Mouse (Mus musculus) hindbrain, embryonic 14.5 days (tissue): ENCODE data around the gene Whrn. TPM values are rescaled to one million over a fixed set of nuclear protein-coding genes. Genes with fewer than 3 reads are reported as not detected.
A peak's percentile ranks its signal among the peaks of the same experiment; 100 is the strongest.

Experiments
- ATAC-seq: fragments of 200-750 bp; cut with Nextera tagmentation; 2 replicates; pipeline ENCODE4 v1.8.0; 2017; ENCODE audit warnings: moderate number of reproducible peaks, mild to moderate bottlenecking, moderate TSS enrichment, moderate library complexity; ENCODE audit not compliant: low FRiP score
- DNase-seq: peaks from one replicate; pipeline ENCODE4 v3.0.0-alpha.2; 2015; ENCODE audit warnings: low spot score
- H3K27ac ChIP-seq: fragments of 300-500 bp; sonication (generic); 2 replicates; pipeline ENCODE4 v1.5.1; 2014; ENCODE audit warnings: mild to moderate bottlenecking, moderate library complexity
- H3K27me3 ChIP-seq: fragments of 300-500 bp; sonication (generic); 2 replicates; pipeline ENCODE4 v1.6.1; 2014; ENCODE audit warnings: mild to moderate bottlenecking, low read length, mixed read lengths; ENCODE audit not compliant: control insufficient read depth, insufficient read depth
- H3K36me3 ChIP-seq: fragments of 300-500 bp; sonication (generic); replicated peaks from 2 replicates; pipeline ENCODE4 v1.6.1; 2014; ENCODE audit not compliant: control insufficient read depth, insufficient read depth
- H3K4me1 ChIP-seq: fragments of 300-500 bp; sonication (generic); replicated peaks from 2 replicates; pipeline ENCODE4 v1.6.1; 2014; ENCODE audit warnings: antibody characterized with exemption, low read length, mixed read lengths; ENCODE audit not compliant: control insufficient read depth, insufficient read depth
- H3K4me2 ChIP-seq: fragments of 300-500 bp; sonication (generic); replicated peaks from 2 replicates; pipeline ENCODE4 v1.6.1; 2014; ENCODE audit warnings: mild to moderate bottlenecking, moderate library complexity
- H3K4me3 ChIP-seq: fragments of 300-500 bp; sonication (generic); replicated peaks from 2 replicates; pipeline ENCODE4 v1.5.1; 2014; ENCODE audit warnings: mild to moderate bottlenecking, low read length
- H3K9ac ChIP-seq: fragments of 300-500 bp; sonication (generic); 2 replicates; pipeline ENCODE4 v1.6.1; 2014
- H3K9me3 ChIP-seq: fragments of 300-500 bp; sonication (generic); 2 replicates; pipeline ENCODE4 v1.6.1; 2016; ENCODE audit warnings: low read length; ENCODE audit not compliant: control insufficient read depth
- WGBS: fragments of 180-500 bp; shearing (Covaris S2); extraction: QIAGEN DNeasy Blood & Tissue Kit; methylation state at CpG from one replicate; pipeline ENCODE4 v1.1.7; 2014; 5-methylcytosine and 5-hydroxymethylcytosine counted together
- polyA plus RNA-seq: library from polyadenylated mRNA; unstranded; fragments of >200 nt; fragmentation: Nextera tagmentation; extraction: Ambion mirVana; gene quantifications from 2 replicates; pipeline ENCODE4 v1.2.1, GENCODE M21; 2014

Whrn gene
- polyA plus RNA-seq, 1 experiment from 2014 or later: 5.8 TPM

DNA sequence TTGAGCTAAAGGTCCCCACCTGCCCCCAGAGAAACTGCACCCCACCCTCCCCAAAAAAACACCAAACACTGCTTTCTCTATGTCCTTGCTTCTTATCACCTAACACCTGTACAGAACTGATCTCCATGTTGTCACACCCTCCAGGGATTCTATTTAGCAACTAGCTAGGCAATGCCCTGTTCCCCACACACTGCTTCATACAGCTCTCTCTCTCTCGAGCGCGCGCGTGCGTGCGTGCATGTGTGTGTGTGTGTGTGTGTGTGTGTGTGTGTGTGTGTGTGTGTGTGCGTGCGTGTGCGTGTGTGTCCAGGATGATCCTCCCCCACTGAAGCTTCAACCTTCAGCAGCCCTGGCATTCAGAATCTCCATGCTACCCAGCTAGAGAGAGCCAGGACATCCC is 93.7 kb downstream of the Whrn start:
- no peak for ATAC-seq
- Histone ChIP-seq H3K27me3 (no peaks in the 10 kb centered on the region), H3K36me3 (no peaks in the 10 kb centered on the region), H3K4me1 (peaks cover 34% of the 10 kb centered on the region), H3K4me3 (no peak overlapping the region), H3K9me3 (no peaks in the 10 kb centered on the region), H3K27ac (no peak overlapping the region), H3K9ac (no peak overlapping the region), H3K4me2 (no peak overlapping the region)
- WGBS: 89% methylated on average over 10 of the region's 10 CpGs
- no peak for DNase-seq

DNA sequence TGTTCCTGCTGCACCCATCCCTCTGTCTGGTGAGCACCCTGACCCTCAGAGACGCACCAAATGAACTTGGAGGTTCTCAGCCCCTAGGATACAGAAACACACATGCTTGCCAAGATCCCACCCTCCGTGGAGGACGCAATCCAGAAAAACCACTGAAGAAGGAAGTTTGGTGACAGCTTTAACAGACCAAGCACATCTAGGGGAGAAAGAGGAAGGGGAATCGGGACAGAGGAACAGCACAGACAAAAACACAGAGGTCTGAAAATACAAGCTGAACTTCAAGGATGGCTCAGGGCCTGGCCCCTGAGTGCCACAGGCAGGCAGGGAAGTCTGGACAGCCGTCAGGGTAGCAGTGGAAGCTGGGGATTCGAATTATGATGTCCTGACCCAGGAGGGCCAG is 94.2 kb downstream of the Whrn start:
- Histone ChIP-seq H3K9ac (no peak overlapping the region), H3K36me3 (no peaks in the 10 kb centered on the region), H3K9me3 (no peaks in the 10 kb centered on the region), H3K4me1 (peaks cover 34% of the 10 kb centered on the region), H3K27me3 (no peaks in the 10 kb centered on the region), H3K4me2 (no peak overlapping the region), H3K4me3 (no peak overlapping the region), H3K27ac (no peak overlapping the region)
- DNase-seq: no peak
- no peak for ATAC-seq
- 85% methylated on average over 6 of the region's 6 CpGs for WGBS

DNA sequence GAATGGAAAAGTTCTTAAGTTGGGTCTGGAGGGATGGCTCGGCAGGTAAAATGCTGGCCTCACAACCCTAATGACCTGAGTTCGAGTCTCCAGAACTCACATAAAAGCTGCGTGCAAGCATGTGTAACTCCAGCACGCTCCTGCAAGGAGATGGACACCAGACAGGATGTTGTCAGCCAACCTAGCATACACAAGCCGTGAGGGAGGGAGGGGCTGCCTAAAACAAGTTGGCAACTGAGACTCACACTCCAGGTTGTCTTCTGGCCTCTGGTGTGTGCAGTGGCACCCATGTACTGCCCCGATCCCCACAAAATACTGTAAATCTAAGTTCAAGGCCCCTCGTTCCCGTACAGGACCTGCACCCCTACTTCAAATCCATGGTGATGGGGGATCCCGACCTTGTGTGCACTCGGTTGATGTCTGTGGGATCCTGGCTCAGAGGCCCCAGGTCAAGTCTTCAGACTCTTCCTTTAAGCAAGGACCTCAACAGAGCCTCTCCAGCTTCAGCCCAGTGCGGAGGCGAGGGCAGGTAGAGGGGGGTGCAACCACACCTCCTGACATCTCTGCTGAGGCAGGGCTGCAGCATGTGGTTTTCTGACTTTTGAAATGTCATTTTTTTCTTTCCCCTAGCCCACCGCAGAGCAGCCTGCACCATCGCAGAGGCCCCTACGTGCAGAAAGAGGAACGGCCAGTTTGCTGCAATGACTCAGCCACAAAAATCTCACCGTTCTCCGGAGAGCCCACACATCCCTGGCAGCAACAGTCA is 95.1 kb downstream of the Whrn start:
- no peaks in the 10 kb centered on the region for H3K36me3 ChIP-seq
- H3K9me3 ChIP-seq: no peaks in the 10 kb centered on the region
- ATAC-seq (no peak), DNase-seq (no peak)
- H3K4me1 ChIP-seq: peaks cover 33% of the 10 kb centered on the region
- H3K4me2 ChIP-seq: no peak overlapping the region
- no peak overlapping the region for H3K27ac ChIP-seq
- 92% methylated on average over 18 of the region's 18 CpGs for WGBS
- no peak overlapping the region for H3K9ac ChIP-seq
- H3K27me3 ChIP-seq: no peaks in the 10 kb centered on the region
- no peak overlapping the region for H3K4me3 ChIP-seq

DNA sequence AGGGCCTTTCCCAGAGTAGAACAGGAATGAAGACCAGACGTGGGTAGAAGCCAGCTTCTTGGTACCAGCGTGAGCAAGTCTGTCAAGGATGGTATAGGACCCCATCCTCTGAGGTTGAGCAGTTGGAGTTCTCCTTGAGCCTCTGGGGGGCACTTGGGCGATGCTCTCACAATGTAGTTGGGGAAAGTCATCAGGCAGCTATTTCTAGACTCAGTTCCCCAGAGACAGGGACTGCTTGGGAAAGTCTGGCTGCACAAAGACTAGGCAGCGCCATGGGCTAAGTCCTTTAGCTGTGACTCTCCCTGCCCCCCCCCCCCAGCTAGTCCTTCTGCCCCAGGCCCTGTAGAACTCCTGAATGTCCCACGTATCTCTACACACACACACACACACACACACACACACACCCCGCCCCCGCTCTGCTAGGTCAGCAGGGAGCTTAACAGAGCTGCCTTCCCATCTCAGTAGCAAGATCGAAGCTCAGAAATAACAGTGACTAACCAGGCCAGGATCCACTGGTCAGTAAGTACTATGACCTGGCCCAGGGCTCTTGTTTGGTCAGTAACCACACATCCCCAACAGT is 96.0 kb downstream of the Whrn start:
- DNase-seq (no peak), ATAC-seq (no peak)

DNA sequence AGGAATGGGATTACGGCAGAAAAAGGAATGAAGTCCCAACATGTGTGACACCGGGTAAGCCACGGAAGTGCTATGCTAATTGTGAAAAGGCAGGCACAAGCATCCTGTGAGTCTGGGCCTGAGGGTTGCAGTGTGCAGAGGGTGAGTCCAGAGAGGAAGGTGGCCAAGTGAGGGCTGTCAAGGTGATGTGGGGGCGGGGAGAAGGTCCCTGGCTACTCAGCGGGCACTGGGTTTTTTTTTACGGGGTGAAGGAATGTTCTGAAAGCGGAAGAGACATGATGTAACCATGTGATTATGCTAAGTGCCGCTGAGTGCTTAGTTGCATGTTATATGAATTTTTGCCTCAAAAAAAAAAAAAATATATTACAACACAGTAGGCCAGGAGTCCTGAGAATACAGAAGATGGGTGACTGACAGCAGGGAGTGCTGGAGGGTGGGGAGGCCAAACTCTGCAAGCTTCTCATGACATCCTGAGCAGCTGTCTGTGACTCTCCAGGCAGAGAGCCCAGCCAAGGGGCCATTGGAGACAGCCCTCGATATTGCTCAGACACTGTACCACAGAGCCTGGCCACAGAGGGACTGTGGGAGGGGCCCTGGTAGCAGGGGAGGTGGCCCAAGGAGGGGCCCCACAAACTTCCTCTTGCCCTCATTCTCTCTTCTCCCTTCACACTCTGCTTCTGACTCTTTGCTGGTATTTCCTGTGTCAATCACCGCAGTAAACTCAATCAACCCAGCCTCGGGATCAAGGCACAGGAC is 96.8 kb downstream of the Whrn start:
- Histone ChIP-seq H3K4me2 (no peak overlapping the region), H3K4me3 (no peak overlapping the region), H3K36me3 (peaks cover 4% of the 10 kb centered on the region; the same call in 1 of the 2 replicates), H3K27me3 (no peaks in the 10 kb centered on the region), H3K9ac (no peak overlapping the region), H3K27ac (no peak overlapping the region), H3K9me3 (no peaks in the 10 kb centered on the region), H3K4me1 (peaks cover 16% of the 10 kb centered on the region)
- WGBS: 71% methylated on average over 11 of the region's 11 CpGs
- DNase-seq (no peak), ATAC-seq (no peak)

More for the DNA sequence above, 96.0 kb downstream of the Whrn start:
- Histone ChIP-seq H3K9ac (no peak overlapping the region), H3K27ac (no peak overlapping the region), H3K4me1 (peaks cover 24% of the 10 kb centered on the region), H3K4me2 (no peak overlapping the region), H3K36me3 (peaks cover 2% of the 10 kb centered on the region; the same call in 1 of the 2 replicates), H3K9me3 (no peaks in the 10 kb centered on the region), H3K4me3 (no peak overlapping the region), H3K27me3 (no peaks in the 10 kb centered on the region)
- WGBS: 53% methylated on average over 8 of the region's 8 CpGs

DNA sequence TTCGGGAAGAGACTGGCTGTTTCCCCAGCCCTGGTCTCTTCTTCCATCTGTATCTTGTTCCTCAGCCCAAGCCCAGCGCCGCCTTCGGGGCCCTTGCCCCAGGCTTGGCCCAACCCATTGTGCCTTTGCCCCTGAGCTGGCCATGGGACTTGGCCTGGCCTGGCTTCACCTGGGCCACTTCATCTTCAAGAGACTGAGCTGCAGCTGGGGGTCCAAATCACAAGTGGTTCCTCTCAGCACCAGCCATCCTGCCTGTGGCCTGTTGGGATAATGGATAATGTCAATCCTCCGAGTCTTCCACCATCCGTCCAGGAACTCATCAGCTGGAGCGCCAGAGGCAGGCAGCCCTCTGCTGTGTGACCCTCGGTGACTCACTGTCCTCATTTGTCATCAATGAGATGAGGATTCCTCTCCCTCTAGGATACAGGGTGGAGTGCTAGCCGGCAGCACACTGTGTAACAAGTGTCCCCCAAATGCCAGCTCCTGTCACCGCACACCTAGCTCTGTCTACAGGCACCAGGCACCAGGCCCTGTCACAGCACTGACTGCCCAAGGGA is 97.7 kb downstream of the Whrn start:
- ATAC-seq: no peak
- 84% methylated on average over 10 of the region's 10 CpGs for WGBS

DNA sequence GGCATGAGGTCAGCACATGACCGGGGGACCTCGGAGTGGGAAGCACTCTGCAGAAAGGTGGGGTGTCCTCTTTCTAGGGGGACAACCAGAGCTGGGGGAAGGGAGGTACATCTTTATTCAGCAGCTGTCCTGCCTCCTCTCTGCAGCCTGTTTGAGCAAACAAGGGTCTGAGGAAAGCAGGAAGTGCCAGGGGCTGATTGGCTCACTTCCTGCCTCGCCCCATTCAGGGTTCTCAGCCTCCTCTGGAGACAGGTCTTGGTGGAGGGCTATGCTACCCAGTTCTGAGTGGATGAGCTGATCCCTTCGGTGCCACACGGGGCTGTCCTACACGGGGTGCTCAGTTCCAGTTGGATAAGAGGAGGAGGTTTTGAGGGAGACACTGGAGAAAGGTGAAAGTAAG is 104.5 kb downstream of the Whrn start:
- Histone ChIP-seq H3K4me3 (no peak overlapping the region), H3K27me3 (no peaks in the 10 kb centered on the region), H3K4me1 (peaks cover 11% of the 10 kb centered on the region; the same call in 1 of the 2 replicates), H3K27ac (no peak overlapping the region), H3K36me3 (peaks cover 4% of the 10 kb centered on the region; the same call in 1 of the 2 replicates), H3K9me3 (no peaks in the 10 kb centered on the region), H3K9ac (no peak overlapping the region), H3K4me2 (no peak overlapping the region)
- DNase-seq (no peak), ATAC-seq (no peak)
- WGBS: 90% methylated on average over 6 of the region's 6 CpGs

More for the DNA sequence above, 97.7 kb downstream of the Whrn start:
- no peak overlapping the region for H3K9ac ChIP-seq
- no peak overlapping the region for H3K4me3 ChIP-seq
- H3K27ac ChIP-seq: no peak overlapping the region
- H3K27me3 ChIP-seq: no peaks in the 10 kb centered on the region
- DNase-seq: no peak
- H3K9me3 ChIP-seq: no peaks in the 10 kb centered on the region
- peaks cover 6% of the 10 kb centered on the region for H3K4me1 ChIP-seq
- H3K36me3 ChIP-seq: peaks cover 4% of the 10 kb centered on the region; the same call in 1 of the 2 replicates
- no peak overlapping the region for H3K4me2 ChIP-seq

DNA sequence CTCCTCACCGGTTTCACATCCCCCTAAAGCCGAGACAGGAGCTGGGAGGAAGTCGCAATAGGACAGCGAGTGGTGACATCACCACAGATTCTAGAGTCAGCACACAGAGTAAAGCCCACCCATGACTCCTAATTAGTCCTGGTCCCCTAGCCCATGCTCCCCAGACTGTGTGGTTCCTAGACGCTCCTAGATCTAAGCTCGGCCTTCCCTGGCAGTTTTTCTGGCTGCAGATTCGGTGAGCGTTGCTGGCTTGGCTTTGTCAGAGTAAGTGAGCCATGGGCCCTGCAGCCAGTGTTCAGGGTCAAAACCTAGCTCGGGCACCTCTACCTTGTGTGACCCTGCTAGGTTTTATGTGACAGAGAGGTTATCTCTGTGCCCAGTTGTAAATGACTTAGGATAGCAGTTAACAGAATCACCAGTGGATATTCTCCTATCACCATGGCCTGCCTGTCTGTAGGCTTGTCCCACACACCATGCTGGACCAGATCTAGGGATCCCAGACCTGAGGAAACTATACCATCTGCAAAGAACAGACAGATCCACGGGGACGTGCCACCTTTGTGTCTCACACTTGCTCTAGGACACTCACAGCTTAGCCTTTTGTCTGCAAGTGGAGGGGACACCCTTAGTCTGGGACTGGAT is 105.8 kb downstream of the Whrn start:
- H3K9ac ChIP-seq: no peak overlapping the region
- peak; percentile 64 for ATAC-seq
- H3K4me2 ChIP-seq: no peak overlapping the region
- no peak overlapping the region for H3K27ac ChIP-seq
- 48% methylated on average over 11 of the region's 11 CpGs for WGBS
- no peaks in the 10 kb centered on the region for H3K27me3 ChIP-seq
- H3K36me3 ChIP-seq: 0 out of 2 replicates have a peak, but pooled peaks cover 4% of the 10 kb centered on the region
- peaks cover 11% of the 10 kb centered on the region; the same call in 1 of the 2 replicates for H3K4me1 ChIP-seq
- H3K9me3 ChIP-seq: no peaks in the 10 kb centered on the region
- H3K4me3 ChIP-seq: no peak overlapping the region
- DNase-seq: no peak
